ENCODE assay signal across 8 mouse cellular contexts in the genomic region with DNA sequence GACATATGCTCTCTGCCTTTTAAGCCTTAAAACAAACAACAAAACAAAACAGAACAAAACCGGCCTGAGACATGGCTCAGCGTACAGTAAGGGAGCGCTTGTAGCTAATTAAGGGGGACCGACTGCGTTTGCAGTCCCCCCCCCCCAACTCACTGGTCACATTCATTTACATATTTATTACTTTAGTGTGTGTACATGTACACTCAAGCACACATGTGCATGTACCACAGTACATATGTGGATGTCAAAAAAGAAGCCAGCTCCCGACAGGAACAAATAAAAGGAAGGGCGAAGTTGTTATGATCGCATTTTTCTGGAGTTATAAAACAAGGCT. TPM values are rescaled to one million over a fixed set of nuclear protein-coding genes. Genes with fewer than 3 reads are reported as not detected.
DNase-seq lines count a peak whose midpoint lies in the region; ATAC-seq and TF ChIP-seq lines count a peak whose summit lies in the region.

No protein-coding gene starts in this region.

- H3K9ac ChIP-seq in heart, adult 2 months (ENCODE audit: low read depth, low read length) = peak overlapping the region; percentile 66
- H3K9ac ChIP-seq in liver, embryonic 12.5 days = peak overlapping the region; percentile 66

- H3K36me3 ChIP-seq in heart, adult 2 months (ENCODE audit: control insufficient read depth, insufficient read depth, low read length) = no peaks in the 10 kb centered on the region
- H3K36me3 ChIP-seq in thymus, adult 2 months (ENCODE audit: control insufficient read depth, insufficient read depth, low read length) = no peaks in the 10 kb centered on the region
- no peaks in the 10 kb centered on the region for H3K36me3 ChIP-seq in liver, embryonic 12.5 days

- no peak for TF ChIP-seq CTCF in heart, adult 2 months (IDR thresholded peaks at IDR 0.05)
- TF ChIP-seq CTCF in thymus, adult 2 months (IDR thresholded peaks at IDR 0.05; ENCODE audit: borderline replicate concordance, control insufficient read depth, extremely low read depth, insufficient read depth, low read length, poor library complexity) = no peak

- no peak for DNase-seq in heart, adult 2 months
- DNase-seq in heart, adult 9 months (ENCODE audit: low spot score in 2 of 2) = no peak
- no peak for DNase-seq in thymus, adult 2 months
- DNase-seq in thymus, postnatal 36 days = no peak
- no peak for DNase-seq in right cerebral cortex, postnatal 36 days (ENCODE audit: low spot score in 2 of 2)
- DNase-seq in layer of hippocampus, adult 11-12 months (ENCODE audit: low spot score) = no peak
- DNase-seq in right cerebral cortex, postnatal 25 days = no peak

- peaks cover 10% of the 10 kb centered on the region for H3K4me1 ChIP-seq in heart, adult 2 months (ENCODE audit: control insufficient read depth, insufficient read depth, low read length)
- H3K4me1 ChIP-seq in thymus, adult 2 months (replicated peaks; ENCODE audit: control insufficient read depth, insufficient read depth, low read length) = peaks cover 31% of the 10 kb centered on the region
- peaks cover 50% of the 10 kb centered on the region for H3K4me1 ChIP-seq in liver, embryonic 12.5 days

- peak overlapping the region; percentile 86 for H3K4me2 ChIP-seq in liver, embryonic 12.5 days

- TF ChIP-seq EP300 in heart, adult 2 months (IDR thresholded peaks at IDR 0.05; ENCODE audit: insufficient read depth, low read depth, low read length) = no peak

- intact Hi-C loops in heart, adult 2 months (cut with DNase I) = no loop called here

- 5% methylated on average over 8 of the region's 8 CpGs for WGBS in heart, adult 2 months
- WGBS in thymus, adult 2 months = 26% methylated on average over 8 of the region's 8 CpGs
- WGBS in liver, embryonic 12.5 days (ENCODE audit: insufficient replicate concordance) = 19% methylated on average over 8 of the region's 8 CpGs

- no peaks in the 10 kb centered on the region for H3K9me3 ChIP-seq in liver, embryonic 12.5 days (replicated peaks)

- no peaks in the 10 kb centered on the region for H3K79me2 ChIP-seq in heart, adult 2 months (replicated peaks; ENCODE audit: control insufficient read depth, insufficient read depth, low read length)

- peak overlapping the region; percentile 83 for H3K27ac ChIP-seq in heart, adult 2 months
- peak overlapping the region; percentile 52 for H3K27ac ChIP-seq in thymus, adult 2 months (ENCODE audit: control insufficient read depth, insufficient read depth, low read length)
- H3K27ac ChIP-seq in liver, embryonic 12.5 days = peak overlapping the region; percentile 72

- ATAC-seq in liver, embryonic 12.5 days = peak; percentile 11; the same call in 1 of the 2 replicates

- no peak for TF ChIP-seq POLR2A in heart, adult 2 months (IDR thresholded peaks at IDR 0.05; ENCODE audit: insufficient read depth, low read depth, low read length)
- no peak for TF ChIP-seq POLR2A in thymus, adult 2 months (IDR thresholded peaks at IDR 0.05; ENCODE audit: control insufficient read depth, extremely low read depth, insufficient read depth, low read length, poor library complexity)

- H3K27me3 ChIP-seq in heart, adult 2 months (ENCODE audit: control insufficient read depth, insufficient read depth, low read length) = no peaks in the 10 kb centered on the region
- H3K27me3 ChIP-seq in thymus, adult 2 months (ENCODE audit: control insufficient read depth, insufficient read depth, low read length) = no peaks in the 10 kb centered on the region
- no peaks in the 10 kb centered on the region for H3K27me3 ChIP-seq in liver, embryonic 12.5 days (replicated peaks)

- H3K4me3 ChIP-seq in heart, adult 2 months = peak overlapping the region; percentile 50
- H3K4me3 ChIP-seq in thymus, adult 2 months (ENCODE audit: control insufficient read depth, insufficient read depth, low read length) = peak overlapping the region; percentile 71
- peak overlapping the region; percentile 55 for H3K4me3 ChIP-seq in liver, embryonic 12.5 days

RNA-seq across cellular contexts. Expression of a gene that starts 8.9 kb away (rescaled TPM):
- total RNA-seq in heart, adult 2 months (2021) = 10 to 100 TPM in 1 of 2 experiments, 1 to 10 TPM in 1; 9.5 to 10.8 TPM
- 12.6 and 16.1 TPM in 2 replicates for polyA plus RNA-seq in heart, adult 2 months (2012; rRNA removed)
- 49.1 and 50.6 TPM in 2 replicates for polyA plus RNA-seq in thymus, adult 2 months (2012; rRNA removed)
- 18.5 and 19.7 TPM in 2 replicates for polyA plus RNA-seq in liver, embryonic 12.5 days (2016; fragmentation: Nextera tagmentation; extraction: Ambion mirVana)

RNA-seq across cellular contexts. Expression of a gene that starts 31.5 kb away (rescaled TPM):
- total RNA-seq in heart, adult 2 months (2021) = not detected
- polyA plus RNA-seq in heart, adult 2 months (2012; rRNA removed) = 0.21 TPM in 1 of 2 replicates, not detected in the other
- polyA plus RNA-seq in thymus, adult 2 months (2012; rRNA removed) = 4.5 and 6.5 TPM in 2 replicates
- not detected in 2 replicates for polyA plus RNA-seq in liver, embryonic 12.5 days (2016; fragmentation: Nextera tagmentation; extraction: Ambion mirVana)

RNA-seq across cellular contexts. Expression of a gene that starts 45.2 kb away (rescaled TPM):
- 10 to 100 TPM; 12.8 to 16.5 TPM for total RNA-seq in heart, adult 2 months (2021)
- polyA plus RNA-seq in heart, adult 2 months (2012; rRNA removed) = 25.5 and 32.8 TPM in 2 replicates
- 22.9 and 23.4 TPM in 2 replicates for polyA plus RNA-seq in thymus, adult 2 months (2012; rRNA removed)
- polyA plus RNA-seq in liver, embryonic 12.5 days (2016; fragmentation: Nextera tagmentation; extraction: Ambion mirVana) = 6.8 and 7.6 TPM in 2 replicates

RNA-seq across cellular contexts. Expression of a gene that starts 45.2 kb away (rescaled TPM):
- 100 to 1,000 TPM; 155 to 181 TPM for total RNA-seq in heart, adult 2 months (2021)
- 57.1 and 83.3 TPM in 2 replicates for polyA plus RNA-seq in heart, adult 2 months (2012; rRNA removed)
- polyA plus RNA-seq in thymus, adult 2 months (2012; rRNA removed) = 16.5 and 17.1 TPM in 2 replicates
- polyA plus RNA-seq in liver, embryonic 12.5 days (2016; fragmentation: Nextera tagmentation; extraction: Ambion mirVana) = 15.3 and 16.6 TPM in 2 replicates
